Mouse (Mus musculus) limb, embryonic 15.5 days (tissue): Measurements from ENCODE around the gene Nit1. TPM values are rescaled to one million over a fixed set of nuclear protein-coding genes. Genes with fewer than 3 reads are reported as not detected.
A peak's percentile ranks its signal among the peaks of the same experiment; 100 is the strongest.
"Not testable (repeated sequence)": the region's sequence is repeated elsewhere in the genome, so short reads cannot be mapped to it uniquely, and the experiment has no call there.

Experiments
- ATAC-seq: fragments of 200-750 bp; cut with Nextera tagmentation; 2 replicates; pipeline ENCODE4 v1.8.0; 2017; ENCODE audit warnings: low read depth, moderate TSS enrichment; ENCODE audit not compliant: insufficient number of reproducible peaks, low FRiP score, low TSS enrichment
- H3K27ac ChIP-seq: fragments of 300-500 bp; sonication (generic); 2 replicates; pipeline ENCODE4 v1.5.1; 2015; ENCODE audit warnings: moderate library complexity, mild to moderate bottlenecking, inconsistent platforms
- H3K27me3 ChIP-seq: fragments of 300-500 bp; sonication (generic); 2 replicates; pipeline ENCODE4 v1.6.1; 2015; ENCODE audit warnings: inconsistent platforms
- H3K36me3 ChIP-seq: fragments of 300-500 bp; sonication (generic); 2 replicates; pipeline ENCODE4 v1.6.1; 2015; ENCODE audit warnings: inconsistent platforms
- H3K4me1 ChIP-seq: fragments of 300-500 bp; sonication (generic); 2 replicates; pipeline ENCODE4 v1.6.1; 2015; ENCODE audit warnings: inconsistent platforms
- H3K4me2 ChIP-seq: fragments of 300-500 bp; sonication (generic); 2 replicates; pipeline ENCODE4 v1.6.1; 2015; ENCODE audit warnings: mild to moderate bottlenecking, inconsistent platforms
- H3K4me3 ChIP-seq: fragments of 300-500 bp; sonication (generic); 2 replicates; pipeline ENCODE4 v1.5.1; 2015; ENCODE audit warnings: mild to moderate bottlenecking, inconsistent platforms
- H3K9ac ChIP-seq: fragments of 300-500 bp; sonication (generic); 2 replicates; pipeline ENCODE4 v1.6.1; 2015; ENCODE audit warnings: inconsistent platforms
- H3K9me3 ChIP-seq: fragments of 300-500 bp; sonication (generic); 2 replicates; pipeline ENCODE4 v1.6.1; 2016; ENCODE audit warnings: inconsistent platforms
- WGBS: fragments of 180-500 bp; shearing (Covaris S2); methylation state at CpG from one replicate; pipeline ENCODE4 v1.1.7; 2015; 5-methylcytosine and 5-hydroxymethylcytosine counted together
- polyA plus RNA-seq: library from polyadenylated mRNA; unstranded; fragments of >200 nt; fragmentation: Nextera tagmentation; extraction: Ambion mirVana; gene quantifications from 2 replicates; pipeline ENCODE4 v1.2.1, GENCODE M21; 2015

Nit1 gene
- polyA plus RNA-seq, 1 experiment from 2014 or later, result 38.8 TPM

GRCm38 (mm10) chr1:171321415-171321814, 24.0 kb downstream of the Nit1 start:
- Histone ChIP-seq H3K36me3 (0 out of 2 replicates have a peak, but pooled peaks cover 4% of the 10 kb centered on the region), H3K27ac (no peak overlapping the region), H3K4me2 (no peak overlapping the region), H3K4me1 (peaks cover 3% of the 10 kb centered on the region; the same call in 1 of the 2 replicates), H3K9me3 (no peaks in the 10 kb centered on the region), H3K9ac (no peak overlapping the region), H3K27me3 (no peaks in the 10 kb centered on the region), H3K4me3 (no peak overlapping the region)
- ATAC-seq, result no peak

GRCm38 (mm10) chr1:171320151-171320550, 25.3 kb downstream of the Nit1 start:
- Histone ChIP-seq H3K27me3 (no peaks in the 10 kb centered on the region), H3K36me3 (0 out of 2 replicates have a peak, but pooled peaks cover 4% of the 10 kb centered on the region), H3K4me2 (no peak overlapping the region), H3K4me3 (no peak overlapping the region), H3K27ac (no peak overlapping the region), H3K9me3 (no peaks in the 10 kb centered on the region), H3K4me1 (no peaks in the 10 kb centered on the region; the same call in 1 of the 2 replicates), H3K9ac (no peak overlapping the region)
- ATAC-seq, result no peak
- WGBS, result 23% methylated on average over 5 of the region's 5 CpGs

GRCm38 (mm10) chr1:171319748-171320147, 25.7 kb downstream of the Nit1 start:
- no peaks in the 10 kb centered on the region for H3K9me3 ChIP-seq
- H3K27ac ChIP-seq, result no peak overlapping the region
- H3K4me2 ChIP-seq, result no peak overlapping the region
- 25% methylated on average over 7 of the region's 7 CpGs for WGBS
- H3K36me3 ChIP-seq, result 0 out of 2 replicates have a peak, but pooled peaks cover under 1% of the 10 kb centered on the region
- H3K27me3 ChIP-seq, result no peaks in the 10 kb centered on the region
- no peak overlapping the region for H3K9ac ChIP-seq
- H3K4me1 ChIP-seq, result no peaks in the 10 kb centered on the region; the same call in 1 of the 2 replicates
- no peak overlapping the region for H3K4me3 ChIP-seq
- ATAC-seq, result no peak

GRCm38 (mm10) chr1:171309321-171309720, 36.1 kb downstream of the Nit1 start:
- Histone ChIP-seq H3K27me3 (no peaks in the 10 kb centered on the region), H3K9me3 (no peaks in the 10 kb centered on the region), H3K4me2 (no peak overlapping the region), H3K4me3 (no peak overlapping the region), H3K4me1 (no peaks in the 10 kb centered on the region), H3K27ac (no peak overlapping the region), H3K9ac (no peak overlapping the region), H3K36me3 (no peaks in the 10 kb centered on the region)
- WGBS, result 62% methylated on average over 2 of the region's 2 CpGs
- no peak for ATAC-seq

- H3K9ac ChIP-seq, H3K4me1 ChIP-seq, H3K4me2 ChIP-seq, H3K4me3 ChIP-seq, H3K27ac ChIP-seq, H3K36me3 ChIP-seq, H3K27me3 ChIP-seq, H3K9me3 ChIP-seq, ATAC-seq: not testable (repeated sequence)
- WGBS, result 63% methylated on average over 5 of the region's 5 CpGs
Measured at GRCm38 (mm10) chr1:171306157-171306556, 39.3 kb downstream of the Nit1 start.

GRCm38 (mm10) chr1:171298226-171298625, 47.2 kb downstream of the Nit1 start:
- H3K36me3 ChIP-seq, result no peaks in the 10 kb centered on the region
- H3K4me2 ChIP-seq, result no peak overlapping the region
- no peak overlapping the region for H3K4me3 ChIP-seq
- H3K27me3 ChIP-seq, result peaks cover 9% of the 10 kb centered on the region
- no peaks in the 10 kb centered on the region for H3K9me3 ChIP-seq
- 61% methylated on average over 3 of the region's 3 CpGs for WGBS
- peaks cover 7% of the 10 kb centered on the region; the same call in 1 of the 2 replicates for H3K4me1 ChIP-seq
- H3K9ac ChIP-seq, result no peak overlapping the region
- ATAC-seq, result no peak
- H3K27ac ChIP-seq, result no peak overlapping the region

GRCm38 (mm10) chr1:171295063-171295402, 50.4 kb downstream of the Nit1 start:
- H3K4me3 ChIP-seq, result peak overlapping the region; percentile 71
- no peak overlapping the region for H3K9ac ChIP-seq
- H3K36me3 ChIP-seq, result peaks cover under 1% of the 10 kb centered on the region
- 19% methylated on average over 3 of the region's 3 CpGs for WGBS
- ATAC-seq, result no peak
- no peaks in the 10 kb centered on the region for H3K9me3 ChIP-seq
- peaks cover 10% of the 10 kb centered on the region; the same call in 1 of the 2 replicates for H3K4me1 ChIP-seq
- peak overlapping the region; percentile 63 for H3K4me2 ChIP-seq
- H3K27me3 ChIP-seq, result peaks cover 9% of the 10 kb centered on the region
- H3K27ac ChIP-seq, result peak overlapping the region; percentile 98

- peaks cover 9% of the 10 kb centered on the region for H3K27me3 ChIP-seq
- peak within 1 kb of the TSS; percentile 71 for H3K4me3 ChIP-seq
- peak within 1 kb of the TSS; percentile 98 for H3K27ac ChIP-seq
- peak within 1 kb of the TSS; percentile 79 for H3K9ac ChIP-seq
- H3K4me2 ChIP-seq, result peak within 1 kb of the TSS; percentile 63
- peaks cover 10% of the 10 kb centered on the region; the same call in 1 of the 2 replicates for H3K4me1 ChIP-seq
- WGBS, result under 1% methylated on average over 42 of the region's 42 CpGs
- H3K9me3 ChIP-seq, result no peaks in the 10 kb centered on the region
- peak; percentile 81 for ATAC-seq
- H3K36me3 ChIP-seq, result peaks cover 6% of the 10 kb centered on the region
Measured at GRCm38 (mm10) chr1:171294298-171295062, 51.0 kb downstream of the Nit1 start, which contains the start of gene Ufc1. Ufc1 (minus strand) TSS chr1:171295024.

- Histone ChIP-seq H3K4me3 (peak overlapping the region; percentile 71), H3K9ac (peak overlapping the region; percentile 79), H3K36me3 (peaks cover 12% of the 10 kb centered on the region), H3K27me3 (peaks cover 9% of the 10 kb centered on the region), H3K9me3 (no peaks in the 10 kb centered on the region), H3K27ac (peak overlapping the region; percentile 98), H3K4me1 (peaks cover 10% of the 10 kb centered on the region; the same call in 1 of the 2 replicates), H3K4me2 (peak overlapping the region; percentile 63)
- ATAC-seq, result no peak
- WGBS, result 26% methylated on average over 5 of the region's 5 CpGs
Measured at GRCm38 (mm10) chr1:171293906-171294297, 51.5 kb downstream of the Nit1 start.

- Histone ChIP-seq H3K9me3 (no peaks in the 10 kb centered on the region), H3K9ac (no peak overlapping the region), H3K27me3 (peaks cover 5% of the 10 kb centered on the region), H3K27ac (peak overlapping the region; percentile 98), H3K4me2 (peak overlapping the region; percentile 63), H3K36me3 (peaks cover 15% of the 10 kb centered on the region), H3K4me1 (peaks cover 12% of the 10 kb centered on the region; the same call in 1 of the 2 replicates), H3K4me3 (peak overlapping the region; percentile 71)
- no peak for ATAC-seq
- WGBS, result 66% methylated on average over 3 of the region's 3 CpGs
Measured at GRCm38 (mm10) chr1:171293351-171293750, 52.1 kb downstream of the Nit1 start.

GRCm38 (mm10) chr1:171288328-171288727, 57.1 kb downstream of the Nit1 start:
- no peak for ATAC-seq
- Histone ChIP-seq H3K36me3 (peaks cover 48% of the 10 kb centered on the region), H3K4me1 (peaks cover 42% of the 10 kb centered on the region), H3K4me3 (peak overlapping the region; percentile 95; the same call in 1 of the 2 replicates), H3K27me3 (no peaks in the 10 kb centered on the region), H3K9me3 (no peaks in the 10 kb centered on the region), H3K27ac (peak overlapping the region; percentile 54; the same call in 1 of the 2 replicates), H3K9ac (no peak overlapping the region), H3K4me2 (peak overlapping the region; percentile 60)
- 55% methylated on average over 4 of the region's 4 CpGs for WGBS
